Comparison of ENCODE assay signal across 8 mouse cellular contexts in genomic region chr13:24518887-24519286, GRCm38 (mm10).
DNase-seq lines count a peak whose midpoint lies in the region; TF ChIP-seq lines count a peak whose summit lies in the region.

No protein-coding gene starts in this region.

- H3K36me3 ChIP-seq in liver, adult 2 months (ENCODE audit: control insufficient read depth, insufficient read depth, low read length) = no peaks in the 10 kb centered on the region

- no peaks in the 10 kb centered on the region for H3K4me1 ChIP-seq in liver, adult 2 months (ENCODE audit: control insufficient read depth, insufficient read depth, low read length)

- peak; percentile 73 for TF ChIP-seq CTCF in left cerebral cortex, adult 2 months (IDR thresholded peaks at IDR 0.05)
- peak; percentile 67 for TF ChIP-seq CTCF in liver, adult 2 months (IDR thresholded peaks at IDR 0.05; ENCODE audit: low read depth, low read length)

- DNase-seq in left cerebral cortex, adult 2 months (ENCODE audit: extremely low spot score in 1 of 2, low spot score in 2 of 2) = peak; percentile 41 to 47
- DNase-seq in left cerebral cortex, adult 11 months (ENCODE audit: low spot score) = no peak
- peak; percentile 54 for DNase-seq in ES-CJ7 (ENCODE audit: low read depth, low spot score)
- DNase-seq in adrenal gland, postnatal 25 days = peak; percentile 71
- DNase-seq in gastrocnemius, postnatal 25 days = peak; percentile 23
- peak; percentile 60 for DNase-seq in liver, adult 2 months (ENCODE audit: extremely low read depth, low read depth, low spot score)
- peak; percentile 62 to 81 for DNase-seq in spleen, postnatal 10 days (ENCODE audit: low spot score in 2 of 2)
- no peak for DNase-seq in MN1 (ENCODE audit: low spot score)

- H3K9ac ChIP-seq in liver, adult 2 months (ENCODE audit: low read depth, low read length) = no peak overlapping the region

- no peaks in the 10 kb centered on the region for H3K79me2 ChIP-seq in liver, adult 2 months (ENCODE audit: control insufficient read depth, insufficient read depth, low read length)

- no peak overlapping the region for H3K27ac ChIP-seq in left cerebral cortex, adult 2 months
- no peak overlapping the region for H3K27ac ChIP-seq in liver, adult 2 months (replicated peaks; ENCODE audit: insufficient read depth, low read depth, low read length)

- 0 out of 2 replicates have a peak, but pooled peaks cover 2% of the 10 kb centered on the region for H3K27me3 ChIP-seq in liver, adult 2 months (ENCODE audit: control insufficient read depth, insufficient read depth, low read length)

- H3K4me3 ChIP-seq in left cerebral cortex, adult 2 months = no peak overlapping the region
- no peak overlapping the region for H3K4me3 ChIP-seq in liver, adult 2 months (ENCODE audit: insufficient read depth, low read depth, low read length)

- intact Hi-C loops in left cerebral cortex, adult 2 months (cut with DNase I) = loop anchor here (1.0 kb wide), 1 partner anchor 168 kb away; no protein-coding TSS in a partner anchor

- WGBS in liver, adult 2 months = 33% methylated on average over 6 of the region's 6 CpGs

- no peak for TF ChIP-seq POLR2A in liver, adult 2 months (IDR thresholded peaks at IDR 0.05; ENCODE audit: extremely low read depth, insufficient read depth, low read length)

Comparison
In these comparisons a context has a peak if more than half of its experiments do, and no peak if none do; other contexts are left out.
1. DNase-seq: peak in left cerebral cortex, adult 2 months (2 of 2), ES-CJ7 (single experiment), adrenal gland, postnatal 25 days (single experiment), gastrocnemius, postnatal 25 days (single experiment), liver, adult 2 months (single experiment) and spleen, postnatal 10 days (2 of 2); none in left cerebral cortex, adult 11 months (single experiment) and MN1 (single experiment).